In the genomic region with DNA sequence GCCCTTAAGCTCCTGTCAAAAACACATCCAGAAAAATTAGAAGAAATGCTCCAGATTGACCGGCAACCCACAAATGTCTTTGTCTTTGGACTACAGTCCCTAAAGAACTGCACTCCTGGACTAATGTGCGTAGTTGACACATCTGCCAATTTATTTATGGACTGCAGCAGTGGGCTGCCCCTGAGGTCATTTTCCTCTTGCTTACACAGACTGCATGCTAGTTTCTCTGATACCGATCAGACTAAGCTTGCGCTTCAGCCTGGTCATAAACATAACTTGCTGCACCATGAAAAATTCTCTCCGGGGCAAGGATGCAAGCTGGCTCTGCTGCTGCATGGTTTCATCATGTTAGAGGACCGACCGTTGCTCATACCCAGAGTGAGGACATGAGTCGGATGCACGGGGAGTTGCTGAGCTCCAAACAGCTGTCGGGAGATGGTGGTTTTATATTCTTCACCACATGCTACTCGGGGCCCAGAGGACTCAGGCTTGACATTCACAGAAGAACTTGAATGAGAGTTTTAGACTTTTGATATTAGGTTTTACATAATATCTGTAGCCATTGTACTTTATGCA, we compare ENCODE assay signal across 11 mouse cellular contexts.
DNase-seq lines count a peak whose midpoint lies in the region; ATAC-seq lines count a peak whose summit lies in the region.
"Had no signal": no experiment of that assay in that cellular context is flagged by ENCODE, and none has a peak within 500 bp of the region (broad histone marks: within the 10 kb centered on the region; RNA-seq: fewer than 3 reads in every experiment).

No protein-coding gene starts in this region.

- H3K27ac ChIP-seq in midbrain, embryonic 15.5 days, result no peak overlapping the region
- H3K27ac ChIP-seq: lung, embryonic 15.5 days had no signal

- no peaks in the 10 kb centered on the region for H3K27me3 ChIP-seq in midbrain, embryonic 15.5 days (replicated peaks)
- H3K27me3 ChIP-seq: lung, embryonic 15.5 days had no signal

- 53% methylated on average over 11 of the region's 11 CpGs for WGBS in midbrain, embryonic 15.5 days

- no peak overlapping the region for H3K4me3 ChIP-seq in midbrain, embryonic 15.5 days
- H3K4me3 ChIP-seq: lung, embryonic 15.5 days had no signal

- no peaks in the 10 kb centered on the region for H3K9me3 ChIP-seq in midbrain, embryonic 15.5 days
- H3K9me3 ChIP-seq: lung, embryonic 15.5 days had no signal

- DNase-seq in embryo, embryonic 10 days (ENCODE audit: low spot score), result peak; percentile 23
- no peak for DNase-seq in embryo, embryonic 9.5 days (ENCODE audit: extremely low spot score)
- peak; percentile 15 for DNase-seq in adrenal gland, postnatal 10 days
- peak; percentile 14 to 24 for DNase-seq in kidney, postnatal 4 days
- DNase-seq in layer of hippocampus, adult 18-20 months (ENCODE audit: low spot score in 2 of 2), result no peak
- no peak for DNase-seq in layer of hippocampus, postnatal 25 days (ENCODE audit: extremely low spot score in 1 of 2, low spot score in 1 of 2)
- DNase-seq: B cell, adult 2 months; heart, postnatal 10 days had no signal

- H3K36me3 ChIP-seq in midbrain, embryonic 15.5 days (replicated peaks), result no peaks in the 10 kb centered on the region
- H3K36me3 ChIP-seq: lung, embryonic 15.5 days had no signal

- peak; percentile 73 for ATAC-seq in midbrain, embryonic 15.5 days (replicated peaks)
- ATAC-seq in cerebellum, adult (ENCODE audit: insufficient number of reproducible peaks, low FRiP score, low TSS enrichment), result no peak

- no peak overlapping the region for H3K4me2 ChIP-seq in midbrain, embryonic 15.5 days
- H3K4me2 ChIP-seq: lung, embryonic 15.5 days had no signal

- no peak overlapping the region for H3K9ac ChIP-seq in midbrain, embryonic 15.5 days
- H3K9ac ChIP-seq: lung, embryonic 15.5 days had no signal

- peaks cover 1% of the 10 kb centered on the region; the same call in 1 of the 2 replicates for H3K4me1 ChIP-seq in midbrain, embryonic 15.5 days
- H3K4me1 ChIP-seq: lung, embryonic 15.5 days had no signal

Comparison
In these comparisons a context has a peak if more than half of its experiments do, and no peak if none do; other contexts are left out.
1. DNase-seq: peak in embryo, embryonic 10 days (single experiment), adrenal gland, postnatal 10 days (single experiment) and kidney, postnatal 4 days (2 of 2); none in embryo, embryonic 9.5 days (single experiment), layer of hippocampus, adult 18-20 months (0 of 2) and layer of hippocampus, postnatal 25 days (0 of 2).